Mouse (Mus musculus): Measurements from ENCODE around the gene Ppm1e. TPM values are rescaled to one million over a fixed set of nuclear protein-coding genes. Genes with fewer than 3 reads are reported as not detected.

Gene Ppm1e
- polyA plus RNA-seq, 1 experiment from 2014 or later: 27.7 TPM

Other genes with a start within 250 kb of the Ppm1e start
- 44.4 and 46.7 TPM in 2 replicates for gene Ska2, start 249.8 kb downstream of the Ppm1e start, polyA plus RNA-seq (2015; fragmentation: Nextera tagmentation; extraction: Ambion mirVana)
- gene Trim37, start 231.9 kb downstream of the Ppm1e start, polyA plus RNA-seq (2015; fragmentation: Nextera tagmentation; extraction: Ambion mirVana): 81.2 and 86.9 TPM in 2 replicates
- gene Rad51c, start 45.9 kb upstream of the Ppm1e start, polyA plus RNA-seq (2015; fragmentation: Nextera tagmentation; extraction: Ambion mirVana): 4.0 and 4.5 TPM in 2 replicates
- gene Tex14, start 46.0 kb upstream of the Ppm1e start, polyA plus RNA-seq (2015; fragmentation: Nextera tagmentation; extraction: Ambion mirVana): 0.28 and 0.50 TPM in 2 replicates
- gene Gm11492, start 207.6 kb upstream of the Ppm1e start, polyA plus RNA-seq (2015; fragmentation: Nextera tagmentation; extraction: Ambion mirVana): not detected in 2 replicates
- gene Sept4, start 209.9 kb upstream of the Ppm1e start, polyA plus RNA-seq (2015; fragmentation: Nextera tagmentation; extraction: Ambion mirVana): 28.2 and 28.4 TPM in 2 replicates
- 57.2 and 59.8 TPM in 2 replicates for gene Mtmr4, start 233.1 kb upstream of the Ppm1e start, polyA plus RNA-seq (2015; fragmentation: Nextera tagmentation; extraction: Ambion mirVana)

All from midbrain, embryonic 15.5 days (tissue).